In genomic region chr9:89909131-89910010, GRCm38 (mm10) we compare ENCODE assay signal across 7 mouse cellular contexts. TPM values are rescaled to one million over a fixed set of nuclear protein-coding genes. Genes with fewer than 3 reads are reported as not detected.
DNase-seq lines count a peak whose midpoint lies in the region; ATAC-seq lines count a peak whose summit lies in the region.

Gene Rasgrf1, plus strand, starts transcription at chr9:89909908.

- peak within 1 kb of the TSS; percentile 62 for H3K9ac ChIP-seq in embryonic facial prominence, embryonic 13.5 days
- peak within 1 kb of the TSS; percentile 53; the same call in 1 of the 2 replicates for H3K9ac ChIP-seq in hindbrain, embryonic 12.5 days
- H3K9ac ChIP-seq in limb, embryonic 11.5 days (ENCODE audit: low read length): no peak within 1 kb of the TSS
- H3K9ac ChIP-seq in neural tube, embryonic 11.5 days (ENCODE audit: low read length): 0 out of 2 replicates have a peak within 1 kb of the TSS, but pooled peaks have one; percentile 20

- H3K4me1 ChIP-seq in embryonic facial prominence, embryonic 13.5 days: peaks cover 28% of the 10 kb centered on the region
- peaks cover 26% of the 10 kb centered on the region for H3K4me1 ChIP-seq in hindbrain, embryonic 12.5 days
- H3K4me1 ChIP-seq in limb, embryonic 11.5 days (ENCODE audit: control insufficient read depth, insufficient read depth, low read length): peaks cover 4% of the 10 kb centered on the region
- peaks cover 4% of the 10 kb centered on the region for H3K4me1 ChIP-seq in neural tube, embryonic 11.5 days (ENCODE audit: control insufficient read depth, insufficient read depth, low read length)

- no peaks in the 10 kb centered on the region for H3K9me3 ChIP-seq in embryonic facial prominence, embryonic 13.5 days
- no peaks in the 10 kb centered on the region for H3K9me3 ChIP-seq in hindbrain, embryonic 12.5 days (replicated peaks)
- no peaks in the 10 kb centered on the region for H3K9me3 ChIP-seq in limb, embryonic 11.5 days (ENCODE audit: control insufficient read depth, low read length)
- no peaks in the 10 kb centered on the region for H3K9me3 ChIP-seq in neural tube, embryonic 11.5 days (ENCODE audit: control insufficient read depth, low read length)

- H3K36me3 ChIP-seq in embryonic facial prominence, embryonic 13.5 days: no peaks in the 10 kb centered on the region
- H3K36me3 ChIP-seq in hindbrain, embryonic 12.5 days: no peaks in the 10 kb centered on the region
- H3K36me3 ChIP-seq in limb, embryonic 11.5 days (ENCODE audit: control insufficient read depth, insufficient read depth, low read length): no peaks in the 10 kb centered on the region
- no peaks in the 10 kb centered on the region for H3K36me3 ChIP-seq in neural tube, embryonic 11.5 days (ENCODE audit: control insufficient read depth, insufficient read depth, low read length)

- H3K27ac ChIP-seq in embryonic facial prominence, embryonic 13.5 days: no peak within 1 kb of the TSS
- H3K27ac ChIP-seq in hindbrain, embryonic 12.5 days: no peak within 1 kb of the TSS
- H3K27ac ChIP-seq in limb, embryonic 11.5 days (replicated peaks; ENCODE audit: low read depth, low read length): no peak within 1 kb of the TSS
- no peak within 1 kb of the TSS for H3K27ac ChIP-seq in neural tube, embryonic 11.5 days (ENCODE audit: low read depth, low read length)

- under 1% methylated on average over 57 of the region's 64 CpGs for WGBS in embryonic facial prominence, embryonic 13.5 days
- under 1% methylated on average over 61 of the region's 64 CpGs for WGBS in hindbrain, embryonic 12.5 days
- WGBS in limb, embryonic 11.5 days: under 1% methylated on average over 61 of the region's 64 CpGs
- WGBS in neural tube, embryonic 11.5 days: under 1% methylated on average over 55 of the region's 64 CpGs

- peak within 1 kb of the TSS; percentile 94 for H3K4me2 ChIP-seq in embryonic facial prominence, embryonic 13.5 days
- H3K4me2 ChIP-seq in hindbrain, embryonic 12.5 days (replicated peaks): peak within 1 kb of the TSS; percentile 88
- H3K4me2 ChIP-seq in limb, embryonic 11.5 days (ENCODE audit: low read depth, severe bottlenecking): peak within 1 kb of the TSS; percentile 86
- peak within 1 kb of the TSS; percentile 84 for H3K4me2 ChIP-seq in neural tube, embryonic 11.5 days (ENCODE audit: low read depth)

- peak; percentile 62 for DNase-seq in Muller cell, postnatal 12 days (ENCODE audit: inconsistent ontology term)
- peak; percentile 58 for DNase-seq in adrenal gland, postnatal 14 days
- DNase-seq in limb, embryonic 11.5 days (ENCODE audit: low spot score): peak; percentile 77
- peak; percentile 73 for DNase-seq in neural tube, embryonic 11.5 days (ENCODE audit: low spot score)
- DNase-seq in gastrocnemius, adult 18-20 months (ENCODE audit: low spot score): no peak

- H3K27me3 ChIP-seq in embryonic facial prominence, embryonic 13.5 days: peaks cover 95% of the 10 kb centered on the region
- H3K27me3 ChIP-seq in hindbrain, embryonic 12.5 days: peaks cover 90% of the 10 kb centered on the region
- H3K27me3 ChIP-seq in limb, embryonic 11.5 days (ENCODE audit: control insufficient read depth, insufficient read depth, low read length): peaks cover 75% of the 10 kb centered on the region
- H3K27me3 ChIP-seq in neural tube, embryonic 11.5 days (ENCODE audit: control insufficient read depth, insufficient read depth, low read length): peaks cover 76% of the 10 kb centered on the region

- peak within 1 kb of the TSS; percentile 53 for H3K4me3 ChIP-seq in embryonic facial prominence, embryonic 13.5 days
- peak within 1 kb of the TSS; percentile 51 for H3K4me3 ChIP-seq in hindbrain, embryonic 12.5 days
- H3K4me3 ChIP-seq in limb, embryonic 11.5 days (ENCODE audit: low read depth, low read length): peak within 1 kb of the TSS; percentile 43
- H3K4me3 ChIP-seq in neural tube, embryonic 11.5 days (ENCODE audit: low read depth, low read length): peak within 1 kb of the TSS; percentile 44

- ATAC-seq in embryonic facial prominence, embryonic 13.5 days (ENCODE audit: insufficient number of reproducible peaks, insufficient read depth, low FRiP score, low TSS enrichment, low read depth): 0 out of 2 replicates have a peak, but pooled peaks have one; percentile 35
- ATAC-seq in hindbrain, embryonic 12.5 days (ENCODE audit: low FRiP score): peak; percentile 74
- ATAC-seq in limb, embryonic 11.5 days (ENCODE audit: insufficient number of reproducible peaks, low FRiP score, low TSS enrichment, low read depth): peak; percentile 62; the same call in 1 of the 2 replicates
- peak; percentile 63 for ATAC-seq in neural tube, embryonic 11.5 days (ENCODE audit: insufficient read depth, low FRiP score, low TSS enrichment)

RNA-seq across cellular contexts. Expression of gene Rasgrf1, which starts in this region (rescaled TPM):
- total RNA-seq in adrenal gland, postnatal 14 days (2021): 5.3 and 5.7 TPM in 2 replicates
- 0.63 and 0.80 TPM in 2 replicates for polyA plus RNA-seq in embryonic facial prominence, embryonic 13.5 days (2015; fragmentation: Nextera tagmentation; extraction: Ambion mirVana)
- 0.84 and 0.90 TPM in 2 replicates for polyA plus RNA-seq in hindbrain, embryonic 12.5 days (2016; fragmentation: Nextera tagmentation; extraction: Ambion mirVana)
- 0.08 and 0.14 TPM in 2 replicates for polyA plus RNA-seq in limb, embryonic 11.5 days (2014; fragmentation: Nextera tagmentation; extraction: Ambion mirVana)
- not detected in 2 replicates for polyA plus RNA-seq in neural tube, embryonic 11.5 days (2014; fragmentation: Nextera tagmentation; extraction: Ambion mirVana)
- under 1 TPM in 1 of 2 experiments, not detected in 1; 0.05 TPM for total RNA-seq in gastrocnemius, adult 18-20 months (2021)

Comparison
In these comparisons a context has a peak if more than half of its experiments do, and no peak if none do; other contexts are left out.
1. Peak in ATAC-seq, H3K4me3 ChIP-seq, H3K9ac ChIP-seq and H3K4me2 ChIP-seq in embryonic facial prominence, embryonic 13.5 days; RNA of the gene not detected or under 1 TPM.
2. Peak in ATAC-seq, H3K4me3 ChIP-seq, H3K9ac ChIP-seq and H3K4me2 ChIP-seq in hindbrain, embryonic 12.5 days; RNA of the gene not detected or under 1 TPM.
3. Peak in DNase-seq, ATAC-seq, H3K4me3 ChIP-seq and H3K4me2 ChIP-seq in limb, embryonic 11.5 days; RNA of the gene not detected or under 1 TPM.
4. Peak in DNase-seq, ATAC-seq, H3K4me3 ChIP-seq, H3K9ac ChIP-seq and H3K4me2 ChIP-seq in neural tube, embryonic 11.5 days; RNA of the gene not detected or under 1 TPM.